19 mouse cellular contexts compared by ENCODE assay signal in the genomic region with DNA sequence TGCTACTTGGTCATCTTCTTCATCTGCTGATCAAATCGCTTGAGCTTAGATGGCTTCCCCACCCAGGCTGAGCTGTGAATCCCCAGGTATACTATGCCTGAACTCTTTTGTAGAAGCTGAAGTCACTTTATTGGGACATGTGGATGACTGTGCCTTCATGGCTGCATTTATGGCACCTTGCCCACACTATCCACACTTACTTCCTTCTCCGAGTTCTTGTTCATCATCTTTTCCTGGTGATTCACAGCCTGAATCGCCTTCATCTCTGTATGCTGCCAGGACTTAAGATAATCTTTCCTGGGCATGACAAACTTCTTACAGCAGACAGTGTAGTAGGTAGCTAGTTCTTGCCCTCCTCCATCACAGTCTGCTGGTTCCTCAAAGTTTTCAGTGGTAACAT.
A peak's percentile ranks its signal among the peaks of the same experiment; 100 is the strongest.
DNase-seq lines count a peak whose midpoint lies in the region; TF ChIP-seq lines count a peak whose summit lies in the region.
"Had no signal": no experiment of that assay in that cellular context is flagged by ENCODE, and none has a peak within 500 bp of the region (broad histone marks: within the 10 kb centered on the region; RNA-seq: fewer than 3 reads in every experiment).

No protein-coding gene starts in this region.

- H3K4me3 ChIP-seq in left cerebral cortex, adult 2 months = no peak overlapping the region
- H3K4me3 ChIP-seq: embryonic facial prominence, embryonic 12.5 days; embryonic facial prominence, embryonic 15.5 days; gastrocnemius, adult 2 months; hindbrain, embryonic 12.5 days; hindbrain, embryonic 15.5 days had no signal

- peak; percentile 22 to 28 for DNase-seq in frontal cortex, postnatal 36 days (ENCODE audit: low spot score in 2 of 2)
- DNase-seq in frontal cortex, postnatal 25 days (ENCODE audit: low spot score in 2 of 2) = no peak
- no peak for DNase-seq in left cerebral cortex, adult 2 months (ENCODE audit: extremely low spot score in 1 of 2, low spot score in 2 of 2)
- no peak for DNase-seq in left cerebral cortex, postnatal 10 days (ENCODE audit: extremely low spot score in 1 of 2, low spot score in 2 of 2)
- DNase-seq in right cerebral cortex, adult 2 months (ENCODE audit: low spot score in 2 of 2) = peak; percentile 10 to 26
- no peak for DNase-seq in right cerebral cortex, postnatal 10 days (ENCODE audit: low spot score in 2 of 2)
- DNase-seq in left cerebral cortex, postnatal 36 days (ENCODE audit: low spot score in 2 of 2) = peak; percentile 8 to 14
- no peak for DNase-seq in cerebellum, adult 18-20 months
- DNase-seq: adrenal gland, adult 2 months; adrenal gland, postnatal 14 days; cerebellum, adult 2 months; cerebellum, adult 9-11 months; cerebellum, postnatal 25 days; gastrocnemius, adult 2 months; gastrocnemius, postnatal 14 days had no signal

- intact Hi-C loops in left cerebral cortex, adult 2 months (cut with DNase I) = no loop called here
- intact Hi-C loops in left cerebral cortex, postnatal 10 days (cut with DNase I) = no loop called here
- intact Hi-C loops in left cerebral cortex, postnatal 36 days (cut with DNase I) = no loop called here

- TF ChIP-seq CTCF in left cerebral cortex, adult 2 months (IDR thresholded peaks at IDR 0.05) = no peak

- peak overlapping the region; percentile 26; the same call in 1 of the 2 replicates for H3K27ac ChIP-seq in left cerebral cortex, adult 2 months
- H3K27ac ChIP-seq: embryonic facial prominence, embryonic 12.5 days; embryonic facial prominence, embryonic 15.5 days; gastrocnemius, adult 2 months; hindbrain, embryonic 12.5 days; hindbrain, embryonic 15.5 days had no signal

Comparison
In these comparisons a context has a peak if more than half of its experiments do, and no peak if none do; other contexts are left out.
1. DNase-seq: peak in frontal cortex, postnatal 36 days (2 of 2), right cerebral cortex, adult 2 months (2 of 2) and left cerebral cortex, postnatal 36 days (2 of 2); none in frontal cortex, postnatal 25 days (0 of 2), left cerebral cortex, adult 2 months (0 of 2), left cerebral cortex, postnatal 10 days (0 of 2), right cerebral cortex, postnatal 10 days (0 of 2) and cerebellum, adult 18-20 months (0 of 2).